Mouse (Mus musculus) mesoderm, embryonic 11.5 days (tissue): ENCODE data around the gene Myo5a.
"Not testable (repeated sequence)": the region's sequence is repeated elsewhere in the genome, so short reads cannot be mapped to it uniquely, and the experiment has no call there.

Experiments
- DNase-seq: peaks from one replicate; pipeline ENCODE4 v3.0.0-alpha.2; 2012; ENCODE audit warnings: low read depth, low spot score

Gene Myo5a

DNA sequence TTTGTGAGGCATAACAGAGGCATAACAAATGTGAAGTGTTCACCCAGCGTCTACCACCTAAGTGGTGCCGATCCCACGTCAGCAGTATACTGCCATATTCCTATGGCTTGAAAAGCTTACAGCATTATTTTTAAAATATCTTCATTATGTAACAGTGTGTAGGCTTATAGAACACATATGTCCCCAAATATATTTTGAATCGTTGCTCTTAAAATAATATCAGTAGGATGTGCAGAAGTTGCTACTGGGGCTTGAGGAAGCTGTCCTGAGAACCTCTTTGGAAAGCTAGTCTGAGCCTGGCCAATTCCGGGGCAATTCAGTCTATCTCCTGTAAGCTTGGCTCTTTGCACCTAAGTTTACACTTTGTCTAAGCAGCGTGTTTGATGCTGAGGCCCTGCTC is 177.1 kb downstream of the Myo5a start:
- no peak for DNase-seq

DNA sequence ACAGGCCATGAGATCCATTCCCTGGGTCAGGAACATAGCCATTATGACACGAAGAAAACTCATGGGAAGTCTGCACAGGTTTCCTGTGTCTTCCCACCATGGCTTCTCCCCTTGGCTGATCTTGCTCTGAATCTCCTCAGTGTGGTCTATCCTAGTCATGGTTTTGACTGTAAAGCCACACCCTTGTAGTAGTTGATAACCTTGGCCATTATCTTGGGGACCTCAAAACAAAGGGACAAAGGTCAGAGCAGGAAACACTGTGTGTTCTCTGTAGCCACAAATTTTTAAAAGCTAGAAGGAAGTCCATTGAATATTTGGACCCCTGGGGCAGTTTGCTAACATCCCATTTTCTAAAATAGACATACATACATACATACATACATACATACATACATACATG is 177.5 kb downstream of the Myo5a start:
- DNase-seq = no peak

DNA sequence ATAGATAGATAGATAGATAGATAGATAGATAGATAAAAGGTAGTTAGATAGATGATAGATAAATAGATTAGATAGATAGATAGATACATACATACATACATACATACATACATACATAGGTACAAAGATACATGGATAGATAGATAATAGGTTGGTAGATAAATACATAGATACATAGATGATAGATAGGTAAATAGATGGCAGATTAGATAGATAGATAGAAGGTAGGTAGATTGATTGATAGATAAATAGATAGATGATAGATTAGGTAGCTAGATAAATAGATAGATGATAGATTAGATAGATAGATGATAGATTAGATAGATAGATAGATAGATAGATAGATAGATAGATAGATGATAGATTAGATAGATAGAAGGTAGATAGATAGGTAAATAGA is 178.1 kb downstream of the Myo5a start:
- no peak for DNase-seq

GRCm38 (mm10) chr9:75253158-75253557 is 182.3 kb downstream of the Myo5a start:
- not testable (repeated sequence) for DNase-seq

- DNase-seq = no peak
Measured at GRCm38 (mm10) chr9:75253766-75254165, 183.0 kb downstream of the Myo5a start.

GRCm38 (mm10) chr9:75254196-75254955 is 183.6 kb downstream of the Myo5a start:
- DNase-seq = peak; percentile 49

GRCm38 (mm10) chr9:75255820-75256545 is 185.2 kb downstream of the Myo5a start:
- DNase-seq = no peak

- no peak for DNase-seq
Measured at GRCm38 (mm10) chr9:75258792-75259191, 188.0 kb downstream of the Myo5a start.

GRCm38 (mm10) chr9:75259656-75260055 is 188.8 kb downstream of the Myo5a start:
- peak; percentile 20 for DNase-seq

- peak; percentile 73 for DNase-seq
Measured at GRCm38 (mm10) chr9:75261332-75261872, 190.6 kb downstream of the Myo5a start.

GRCm38 (mm10) chr9:75262235-75262826 is 191.5 kb downstream of the Myo5a start:
- no peak for DNase-seq

DNA sequence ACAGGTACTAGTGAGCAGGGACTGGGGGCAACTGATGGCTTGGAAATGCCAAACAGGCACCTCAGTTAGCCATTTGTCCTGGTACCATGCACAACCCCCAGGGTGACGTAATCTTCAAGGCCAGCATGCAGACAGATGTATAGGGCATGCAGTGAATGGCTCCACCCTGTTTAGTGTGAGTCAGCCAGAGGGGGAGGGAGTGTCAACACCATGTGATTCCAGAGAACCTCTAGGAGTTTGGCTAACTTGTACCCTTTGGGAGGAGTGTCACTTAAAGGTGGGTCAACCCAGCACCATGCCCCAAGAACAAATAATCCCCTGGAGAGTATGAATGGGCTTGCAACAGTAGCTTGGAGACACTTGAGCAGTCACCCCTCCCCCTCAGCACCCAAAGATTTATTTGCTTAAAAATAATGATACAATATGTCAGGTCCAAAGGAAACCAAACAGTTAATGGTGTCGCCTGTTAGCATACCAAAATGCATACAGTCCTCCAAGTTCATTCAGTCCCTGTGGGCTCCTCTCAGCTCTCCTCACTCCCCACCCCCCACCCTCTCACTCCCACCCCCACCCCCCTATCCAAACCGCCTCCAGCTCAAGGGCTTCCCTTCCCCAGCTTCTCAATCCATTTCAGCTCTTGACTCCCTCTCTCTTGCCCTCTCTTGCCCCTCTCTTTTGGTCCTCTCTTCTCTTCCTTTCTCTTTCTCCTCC is 193.3 kb downstream of the Myo5a start:
- DNase-seq = no peak

- no peak for DNase-seq
Measured at GRCm38 (mm10) chr9:75267147-75267546, 196.3 kb downstream of the Myo5a start.

DNA sequence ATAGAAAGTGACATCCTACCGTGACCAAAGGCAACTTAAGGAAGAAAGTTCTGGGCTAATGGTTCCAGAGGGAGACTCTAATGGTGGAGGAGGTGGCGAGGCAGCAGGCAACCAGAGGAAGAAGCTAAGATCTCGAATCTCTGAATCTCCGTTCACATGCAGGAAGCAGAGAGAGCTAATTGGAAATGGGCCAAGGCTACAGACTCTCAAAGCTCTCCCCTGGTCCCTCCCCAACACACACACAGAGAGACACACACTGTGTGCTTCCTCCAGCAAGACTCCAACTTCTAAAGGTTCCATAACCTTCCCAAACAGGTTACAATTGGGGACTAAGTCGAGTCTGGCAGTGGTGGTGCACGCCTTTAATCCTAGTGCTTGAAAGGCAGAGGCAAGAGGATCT is 199.6 kb downstream of the Myo5a start:
- DNase-seq = no peak

GRCm38 (mm10) chr9:75271539-75271938 is 200.7 kb downstream of the Myo5a start:
- no peak for DNase-seq
